Mouse (Mus musculus) brown adipose tissue, adult 24 weeks (tissue): ENCODE measurements around the gene Polr2m. TPM values are rescaled to one million over a fixed set of nuclear protein-coding genes. Genes with fewer than 3 reads are reported as not detected.

Experiments
- H3K27ac ChIP-seq: fragments of 200-500 bp; replicated peaks from 2 replicates; pipeline ENCODE4 v1.5.1; 2012; ENCODE audit warnings: low read depth, mild to moderate bottlenecking, low read length
- H3K4me1 ChIP-seq: fragments of 200-500 bp; 2 replicates; pipeline ENCODE4 v1.6.1; 2012; ENCODE audit warnings: low read length, mixed read lengths; ENCODE audit not compliant: control insufficient read depth, insufficient read depth, insufficient read length
- H3K4me3 ChIP-seq: fragments of 200-500 bp; 2 replicates; pipeline ENCODE4 v1.5.1; 2012; ENCODE audit warnings: low read depth, mild to moderate bottlenecking, low read length, moderate library complexity; ENCODE audit not compliant: insufficient read depth
- polyA plus RNA-seq: library from polyadenylated mRNA; stranded (reverse); fragments of >200 nt; gene quantifications from 2 replicates; pipeline ENCODE4 v1.2.4, GENCODE M21; 2012; ENCODE audit not compliant: missing spikeins, insufficient read depth, insufficient read length

Gene Polr2m
- polyA plus RNA-seq, 1 experiment: 152 TPM

- H3K27ac ChIP-seq: no peak overlapping the region
- no peaks in the 10 kb centered on the region for H3K4me1 ChIP-seq
- H3K4me3 ChIP-seq: no peak overlapping the region
Measured at GRCm38 (mm10) chr9:71445308-71445707, 40.4 kb downstream of the Polr2m start.

GRCm38 (mm10) chr9:71438146-71438545 is 47.6 kb downstream of the Polr2m start:
- Histone ChIP-seq H3K27ac (no peak overlapping the region), H3K4me1 (no peaks in the 10 kb centered on the region), H3K4me3 (no peak overlapping the region)

Other genes with a start within 250 kb of the Polr2m start
- gene Myzap, start 106.4 kb upstream of the Polr2m start, polyA plus RNA-seq: 2.0 TPM in 2 replicates